Mouse (Mus musculus): ENCODE measurements around the gene Syvn1. TPM values are rescaled to one million over a fixed set of nuclear protein-coding genes. Genes with fewer than 3 reads are reported as not detected.

The Syvn1 gene
- polyA plus RNA-seq, 1 experiment from 2014 or later: 23.8 TPM

Small RNAs within 50 kb of the gene (microRNA-seq; reads per million reads assigned to microRNA genes)
- gene Mir6988: 1.1 reads per million

Other genes with a start within 250 kb of the Syvn1 start
- 21.7 and 26.2 TPM in 2 replicates for gene Frmd8, start 171.3 kb upstream of the Syvn1 start, polyA plus RNA-seq (2015; fragmentation: Nextera tagmentation; extraction: Ambion mirVana)
- 1.2 and 1.4 TPM in 2 replicates for gene Slc25a45, start 168.8 kb upstream of the Syvn1 start, polyA plus RNA-seq (2015; fragmentation: Nextera tagmentation; extraction: Ambion mirVana)
- gene Tigd3, start 152.4 kb upstream of the Syvn1 start, polyA plus RNA-seq (2015; fragmentation: Nextera tagmentation; extraction: Ambion mirVana): 13.1 and 15.5 TPM in 2 replicates
- 147 and 169 TPM in 2 replicates for gene Dpf2, start 133.6 kb upstream of the Syvn1 start, polyA plus RNA-seq (2015; fragmentation: Nextera tagmentation; extraction: Ambion mirVana)
- gene Cdc42ep2, start 121.8 kb upstream of the Syvn1 start, polyA plus RNA-seq (2015; fragmentation: Nextera tagmentation; extraction: Ambion mirVana): 4.2 and 4.6 TPM in 2 replicates
- 52.6 and 55.9 TPM in 2 replicates for gene Pola2, start 82.4 kb upstream of the Syvn1 start, polyA plus RNA-seq (2015; fragmentation: Nextera tagmentation; extraction: Ambion mirVana)
- not detected in 2 replicates for gene Slc22a20, start 60.4 kb upstream of the Syvn1 start, polyA plus RNA-seq (2015; fragmentation: Nextera tagmentation; extraction: Ambion mirVana)
- gene Capn1, start 30.7 kb upstream of the Syvn1 start, polyA plus RNA-seq (2015; fragmentation: Nextera tagmentation; extraction: Ambion mirVana): 1.0 and 1.1 TPM in 2 replicates
- 75.6 and 80.7 TPM in 2 replicates for gene Mrpl49, start 11.2 kb downstream of the Syvn1 start, polyA plus RNA-seq (2015; fragmentation: Nextera tagmentation; extraction: Ambion mirVana)
- gene Fau, start 11.3 kb downstream of the Syvn1 start, polyA plus RNA-seq (2015; fragmentation: Nextera tagmentation; extraction: Ambion mirVana): 677 and 758 TPM in 2 replicates
- gene Znhit2, start 14.6 kb downstream of the Syvn1 start, polyA plus RNA-seq (2015; fragmentation: Nextera tagmentation; extraction: Ambion mirVana): 31.1 and 33.7 TPM in 2 replicates
- gene Tm7sf2, start 21.8 kb downstream of the Syvn1 start, polyA plus RNA-seq (2015; fragmentation: Nextera tagmentation; extraction: Ambion mirVana): 28.3 and 30.3 TPM in 2 replicates
- gene Vps51, start 30.7 kb downstream of the Syvn1 start, polyA plus RNA-seq (2015; fragmentation: Nextera tagmentation; extraction: Ambion mirVana): 70.7 and 85.7 TPM in 2 replicates
- not detected in 2 replicates for gene Tmem262, start 33.5 kb downstream of the Syvn1 start, polyA plus RNA-seq (2015; fragmentation: Nextera tagmentation; extraction: Ambion mirVana)
- 1.9 and 3.1 TPM in 2 replicates for gene Gm28374, start 35.7 kb downstream of the Syvn1 start, polyA plus RNA-seq (2015; fragmentation: Nextera tagmentation; extraction: Ambion mirVana)
- gene Zfpl1, start 38.4 kb downstream of the Syvn1 start, polyA plus RNA-seq (2015; fragmentation: Nextera tagmentation; extraction: Ambion mirVana): 71.7 and 76.6 TPM in 2 replicates
- gene Cdca5, start 38.4 kb downstream of the Syvn1 start, polyA plus RNA-seq (2015; fragmentation: Nextera tagmentation; extraction: Ambion mirVana): 44.6 and 45.8 TPM in 2 replicates
- 0.36 and 0.63 TPM in 2 replicates for gene AC131692.1, start 47.8 kb downstream of the Syvn1 start, polyA plus RNA-seq (2015; fragmentation: Nextera tagmentation; extraction: Ambion mirVana)
- 0.43 and 0.87 TPM in 2 replicates for gene Naaladl1, start 59.2 kb downstream of the Syvn1 start, polyA plus RNA-seq (2015; fragmentation: Nextera tagmentation; extraction: Ambion mirVana)
- 45.4 and 46.4 TPM in 2 replicates for gene Sac3d1, start 72.1 kb downstream of the Syvn1 start, polyA plus RNA-seq (2015; fragmentation: Nextera tagmentation; extraction: Ambion mirVana)
- 32.5 and 35.0 TPM in 2 replicates for gene Snx15, start 81.7 kb downstream of the Syvn1 start, polyA plus RNA-seq (2015; fragmentation: Nextera tagmentation; extraction: Ambion mirVana)
- gene Batf2, start 94.4 kb downstream of the Syvn1 start, polyA plus RNA-seq (2015; fragmentation: Nextera tagmentation; extraction: Ambion mirVana): not detected in 2 replicates
- 86.1 and 87.1 TPM in 2 replicates for gene Arl2, start 95.0 kb downstream of the Syvn1 start, polyA plus RNA-seq (2015; fragmentation: Nextera tagmentation; extraction: Ambion mirVana)
- not detected in 2 replicates for gene Majin, start 137.8 kb downstream of the Syvn1 start, polyA plus RNA-seq (2015; fragmentation: Nextera tagmentation; extraction: Ambion mirVana)
- gene Gpha2, start 179.8 kb downstream of the Syvn1 start, polyA plus RNA-seq (2015; fragmentation: Nextera tagmentation; extraction: Ambion mirVana): 0.31 TPM in 1 of 2 replicates, not detected in the other
- gene Ppp2r5b, start 189.3 kb downstream of the Syvn1 start, polyA plus RNA-seq (2015; fragmentation: Nextera tagmentation; extraction: Ambion mirVana): 53.7 and 58.8 TPM in 2 replicates
- 8.9 and 9.7 TPM in 2 replicates for gene Atg2a, start 195.1 kb downstream of the Syvn1 start, polyA plus RNA-seq (2015; fragmentation: Nextera tagmentation; extraction: Ambion mirVana)
- 74.3 and 75.6 TPM in 2 replicates for gene Ehd1, start 230.1 kb downstream of the Syvn1 start, polyA plus RNA-seq (2015; fragmentation: Nextera tagmentation; extraction: Ambion mirVana)

Data from forebrain, embryonic 13.5 days (tissue).